Mouse (Mus musculus) brain, embryonic 14.5 days (tissue): ENCODE data around the gene Smpdl3b.

Source experiments
- CTCF ChIP-seq: fragments of 200-500 bp; IDR thresholded peaks from 2 replicates; pipeline ENCODE4 v1.5.1; 2012; ENCODE audit warnings: inconsistent platforms, mild to moderate bottlenecking, moderate library complexity, borderline replicate concordance; ENCODE audit not compliant: insufficient read depth, insufficient read length; ENCODE audit errors: extremely low read depth
- POLR2A ChIP-seq: fragments of 200-500 bp; IDR thresholded peaks from 2 replicates; pipeline ENCODE4 v1.6.1; 2012; ENCODE audit warnings: mild to moderate bottlenecking, inconsistent platforms, borderline replicate concordance; ENCODE audit not compliant: poor library complexity, insufficient read depth, insufficient read length, severe bottlenecking; ENCODE audit errors: extremely low read depth

GRCm38 (mm10) chr4:132802171-132802637, 45.2 kb upstream of the Smpdl3b start:
- TF ChIP-seq CTCF = no peak
- TF ChIP-seq POLR2A = no peak
